Mouse (Mus musculus): ENCODE measurements around the gene Sgk1.

The Sgk1 gene

GRCm38 (mm10) chr10:21974801-21975200 is 92.8 kb downstream of the Sgk1 start:
- ATAC-seq (ENCODE audit: low TSS enrichment), result no peak

GRCm38 (mm10) chr10:21975384-21975783 is 93.4 kb downstream of the Sgk1 start:
- ATAC-seq (ENCODE audit: low TSS enrichment), result no peak

GRCm38 (mm10) chr10:21976253-21976652 is 94.3 kb downstream of the Sgk1 start:
- peak; percentile 57 for ATAC-seq (ENCODE audit: low TSS enrichment)

- ATAC-seq (ENCODE audit: low TSS enrichment), result no peak
These were observed 96.4 kb downstream of the Sgk1 start for GRCm38 (mm10) chr10:21978421-21978820.

DNA sequence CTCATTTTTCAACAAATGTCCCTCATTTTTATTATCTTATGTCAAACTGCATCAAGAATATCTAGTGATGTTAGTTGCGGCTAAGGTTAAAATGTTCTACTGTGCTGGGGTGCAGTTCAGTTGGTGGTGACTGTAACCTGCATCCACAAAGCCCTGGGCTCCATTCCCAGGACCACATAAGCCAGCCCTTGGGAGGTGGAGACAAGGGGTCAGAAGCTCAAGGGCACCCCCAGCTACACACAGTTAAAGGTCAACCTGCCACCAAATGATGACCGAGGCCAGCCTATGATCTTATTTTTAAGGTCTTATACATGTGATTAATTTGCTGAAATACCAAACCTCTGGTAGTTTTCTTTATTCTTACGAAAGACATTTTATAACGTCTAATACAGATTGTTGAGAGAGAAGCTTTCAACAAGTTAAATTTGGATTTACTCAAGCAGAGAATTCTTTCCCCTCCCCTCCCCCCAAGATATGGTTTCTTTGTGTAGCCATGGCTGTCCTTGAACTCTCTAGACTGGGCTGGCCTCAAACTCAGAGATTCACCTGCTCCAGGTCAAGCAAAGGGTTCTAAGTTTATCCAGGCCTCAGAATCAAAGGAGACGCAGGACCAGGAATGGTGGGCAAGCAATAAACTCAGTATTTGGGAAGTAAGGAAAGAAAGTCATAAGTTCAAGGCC is 97.4 kb downstream of the Sgk1 start:
- ATAC-seq (ENCODE audit: low TSS enrichment), result no peak

DNA sequence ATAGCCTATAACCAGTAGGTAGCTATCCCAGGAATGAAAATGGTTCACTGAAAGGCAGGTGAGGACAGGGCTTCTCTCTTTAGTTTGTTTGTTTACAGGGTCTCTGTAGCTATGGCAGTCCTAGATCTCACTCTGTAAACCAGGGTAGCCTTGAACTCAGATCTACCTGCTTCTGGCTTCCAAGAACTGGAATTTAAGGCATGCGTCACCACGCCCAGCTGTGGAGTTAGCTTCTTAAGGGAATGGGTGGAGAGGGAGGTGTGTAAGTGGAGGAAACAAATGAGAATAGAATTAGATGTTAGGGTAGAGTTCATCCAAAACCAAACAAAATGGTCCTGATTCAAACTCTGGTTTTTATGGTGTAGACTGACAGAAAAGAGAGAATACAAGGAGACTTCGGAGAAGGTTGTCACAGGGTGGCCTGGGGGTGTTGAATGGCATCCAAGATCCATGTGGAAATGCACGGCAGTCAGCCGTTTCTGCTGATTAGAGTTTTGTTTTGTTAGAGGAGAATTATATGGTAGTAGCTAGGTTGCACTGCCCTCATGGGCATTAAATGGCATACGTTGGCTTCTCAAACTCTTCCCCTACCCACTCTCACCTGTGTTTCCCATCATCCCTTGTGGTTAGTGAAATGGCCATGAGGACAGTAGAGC is 98.9 kb downstream of the Sgk1 start:
- ATAC-seq (ENCODE audit: low TSS enrichment), result no peak

DNA sequence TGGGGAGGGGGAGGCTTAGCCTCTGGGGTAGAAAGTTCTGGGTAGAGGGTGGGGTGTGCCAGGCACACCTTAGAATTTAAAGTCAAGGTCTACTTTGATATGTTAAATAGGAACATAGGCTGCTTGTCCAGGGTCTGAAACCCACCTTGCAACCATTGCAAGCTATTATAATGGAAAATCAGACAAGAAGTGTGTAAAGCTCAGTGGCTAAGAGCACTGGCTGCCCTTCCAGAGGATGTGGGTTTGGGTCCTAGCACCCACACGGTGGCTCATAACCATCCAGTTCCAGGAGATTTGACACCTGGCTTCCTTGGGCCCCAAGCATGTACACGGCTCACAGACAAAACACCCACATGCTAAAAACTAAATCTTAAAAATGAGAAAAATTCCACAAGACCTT is 100.3 kb downstream of the Sgk1 start:
- no peak for ATAC-seq (ENCODE audit: low TSS enrichment)

- no peak for ATAC-seq (ENCODE audit: low TSS enrichment)
These were observed 106.5 kb downstream of the Sgk1 start for GRCm38 (mm10) chr10:21988489-21988888.

- peak; percentile 38 for ATAC-seq (ENCODE audit: low TSS enrichment)
These were observed 109.4 kb downstream of the Sgk1 start for GRCm38 (mm10) chr10:21991351-21991840.

DNA sequence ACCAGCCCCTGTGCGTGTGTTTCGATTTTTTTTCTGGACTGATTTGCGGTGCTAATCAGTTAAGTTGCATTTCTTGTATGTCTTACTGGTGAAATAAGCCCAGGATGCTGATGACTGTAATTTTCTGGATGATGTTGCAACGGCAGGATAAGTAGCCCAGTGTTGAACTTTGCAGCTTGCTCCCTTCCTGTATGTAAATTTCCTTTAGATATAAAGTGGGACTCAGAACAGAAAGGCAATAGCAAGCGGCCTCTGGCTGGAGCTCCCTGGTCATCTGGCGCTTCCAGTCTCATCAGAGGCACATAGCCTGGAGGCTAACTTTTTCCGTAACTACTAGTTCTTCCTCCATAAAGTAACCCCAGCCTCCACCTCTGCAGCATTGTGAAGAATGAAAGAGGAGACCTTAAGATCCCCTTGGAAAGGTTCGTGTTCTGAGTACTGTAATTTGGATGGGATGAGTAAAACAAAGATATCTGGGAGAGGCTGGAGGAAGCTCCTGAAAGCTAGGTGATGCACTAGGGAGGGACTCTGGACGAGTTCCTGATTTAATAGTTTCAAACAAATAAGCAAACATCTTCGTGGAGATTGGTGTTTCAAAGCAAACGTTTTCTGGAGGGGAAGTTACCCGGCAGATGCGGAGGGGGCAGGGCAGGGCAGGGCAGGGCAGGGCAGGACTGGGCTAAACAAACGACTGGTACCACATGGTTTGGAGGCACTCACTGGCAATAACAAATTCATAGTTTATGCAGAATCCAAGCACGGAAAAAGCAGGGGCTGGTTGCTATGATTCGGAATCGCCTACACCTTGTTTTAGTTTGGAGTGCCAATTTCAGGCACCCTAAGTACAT is 110.2 kb downstream of the Sgk1 start:
- peak; percentile 16 for ATAC-seq (ENCODE audit: low TSS enrichment)

DNA sequence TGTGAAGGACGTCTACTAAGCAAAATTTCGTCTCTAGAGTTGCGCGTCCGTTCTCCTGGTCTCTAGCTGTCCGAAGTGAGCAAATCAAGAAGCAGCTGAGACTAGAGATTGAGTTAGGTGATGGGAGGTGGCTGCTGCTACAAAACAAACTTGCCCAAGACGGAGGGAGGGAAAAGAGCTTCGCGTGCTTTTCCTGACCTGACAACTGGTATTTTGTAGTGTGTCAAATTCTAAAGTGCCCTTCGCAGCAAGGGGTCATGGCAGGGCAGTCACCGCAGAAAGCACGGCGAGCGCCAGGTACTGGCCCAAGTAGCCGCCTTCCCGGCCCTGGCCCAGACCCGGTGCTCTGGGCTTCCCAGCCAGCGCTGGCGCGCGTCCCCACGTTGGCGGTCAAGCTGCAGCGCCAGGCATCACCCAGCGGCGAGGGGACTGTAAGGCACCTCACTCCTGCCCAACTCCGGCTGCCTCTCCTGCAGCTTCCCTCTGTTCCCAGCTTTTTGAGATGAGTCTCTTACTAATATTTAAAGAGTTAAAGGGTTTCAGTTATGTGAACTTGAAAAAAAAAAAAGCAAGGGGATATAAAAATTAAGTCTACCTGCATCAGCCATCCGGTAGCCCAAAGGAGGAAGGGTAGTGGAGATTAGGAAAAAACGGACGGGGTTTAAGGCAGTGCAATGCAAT is 111.0 kb downstream of the Sgk1 start:
- peak; percentile 47 for ATAC-seq (ENCODE audit: low TSS enrichment)

DNA sequence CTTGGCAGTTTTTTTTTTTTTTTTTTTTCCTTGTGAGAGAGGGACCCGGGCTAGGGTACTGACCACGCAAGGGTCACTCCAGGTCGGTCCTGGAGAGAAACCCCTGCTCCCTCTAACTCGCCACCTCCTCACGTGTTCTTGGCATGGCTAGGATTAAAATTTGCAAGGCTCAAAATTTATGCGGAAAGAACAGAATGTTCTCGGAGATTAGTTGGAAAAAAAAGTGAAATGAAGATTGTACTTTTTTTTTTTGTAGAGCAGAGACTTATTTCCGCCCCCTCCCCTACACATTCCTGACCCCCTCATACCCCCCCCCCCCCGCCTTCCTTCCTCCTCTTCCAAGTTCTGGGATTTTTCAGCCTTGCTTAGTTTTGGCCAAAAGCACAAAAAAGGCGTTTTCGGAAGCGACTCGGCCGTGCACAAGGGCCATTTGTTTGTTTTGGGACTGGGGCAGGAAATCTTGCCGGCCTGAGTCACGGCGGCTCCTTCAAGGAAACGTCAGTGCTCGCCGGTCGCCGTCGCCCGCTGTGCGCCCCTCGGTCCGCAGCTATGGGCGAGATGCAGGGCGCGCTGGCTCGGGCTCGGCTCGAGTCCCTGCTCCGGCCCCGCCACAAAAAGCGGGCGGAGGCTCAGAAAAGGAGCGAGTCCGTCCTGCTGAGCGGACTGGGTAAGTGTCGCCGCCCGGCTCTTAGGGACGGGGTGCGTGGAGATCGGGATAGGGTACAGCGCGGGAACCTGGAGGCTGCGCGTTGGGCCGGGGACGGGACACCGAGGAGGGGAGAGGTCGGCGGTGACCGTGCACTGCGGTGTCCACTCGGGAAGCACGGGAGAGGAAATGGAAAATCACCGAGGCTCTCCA is 111.8 kb downstream of the Sgk1 start:
- peak; percentile 22 for ATAC-seq (ENCODE audit: low TSS enrichment)

GRCm38 (mm10) chr10:21994431-21994914 is 112.5 kb downstream of the Sgk1 start:
- ATAC-seq (ENCODE audit: low TSS enrichment), result peak; percentile 64

DNA sequence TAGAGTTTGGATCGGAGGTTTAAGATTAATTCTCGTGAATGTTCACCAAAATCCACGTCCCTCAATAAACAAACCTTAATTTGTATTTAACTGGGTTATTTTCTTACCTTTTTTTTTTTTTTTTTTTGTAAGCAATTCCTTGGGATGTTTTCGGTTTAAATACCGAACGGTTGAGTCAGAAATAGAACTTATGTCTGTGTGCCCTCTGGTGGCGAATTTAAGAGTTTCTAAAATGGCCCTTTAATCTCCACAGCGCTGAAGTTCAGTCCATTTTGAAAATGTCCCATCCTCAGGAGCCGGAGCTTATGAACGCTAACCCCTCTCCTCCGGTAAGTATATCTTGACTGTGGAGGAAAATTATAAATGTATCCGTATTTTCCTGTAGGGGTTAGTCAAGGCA is 113.2 kb downstream of the Sgk1 start:
- no peak for ATAC-seq (ENCODE audit: low TSS enrichment)

DNA sequence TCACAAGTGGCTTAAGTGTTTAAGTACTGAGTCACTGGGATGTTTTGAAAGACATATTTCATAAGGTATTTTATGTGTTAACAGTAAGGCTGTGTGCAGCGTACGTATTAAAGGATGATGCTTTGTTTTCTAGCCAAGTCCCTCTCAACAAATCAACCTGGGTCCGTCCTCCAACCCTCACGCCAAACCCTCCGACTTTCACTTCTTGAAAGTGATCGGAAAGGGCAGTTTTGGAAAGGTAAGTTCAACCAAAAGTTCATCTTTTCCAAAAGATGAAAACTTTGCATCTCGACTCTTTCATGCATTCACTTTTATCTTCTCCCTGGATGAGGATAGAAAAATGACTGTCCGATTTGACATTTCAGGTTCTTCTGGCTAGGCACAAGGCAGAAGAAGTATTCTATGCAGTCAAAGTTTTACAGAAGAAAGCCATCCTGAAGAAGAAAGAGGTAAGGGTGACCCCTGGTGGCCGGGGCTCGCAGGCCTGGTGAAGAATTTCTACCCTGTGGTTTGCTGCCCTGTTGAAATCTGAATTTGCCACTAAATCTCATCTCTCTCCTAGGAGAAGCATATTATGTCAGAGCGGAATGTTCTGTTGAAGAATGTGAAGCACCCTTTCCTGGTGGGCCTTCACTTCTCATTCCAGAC is 113.8 kb downstream of the Sgk1 start:
- no peak for ATAC-seq (ENCODE audit: low TSS enrichment)

DNA sequence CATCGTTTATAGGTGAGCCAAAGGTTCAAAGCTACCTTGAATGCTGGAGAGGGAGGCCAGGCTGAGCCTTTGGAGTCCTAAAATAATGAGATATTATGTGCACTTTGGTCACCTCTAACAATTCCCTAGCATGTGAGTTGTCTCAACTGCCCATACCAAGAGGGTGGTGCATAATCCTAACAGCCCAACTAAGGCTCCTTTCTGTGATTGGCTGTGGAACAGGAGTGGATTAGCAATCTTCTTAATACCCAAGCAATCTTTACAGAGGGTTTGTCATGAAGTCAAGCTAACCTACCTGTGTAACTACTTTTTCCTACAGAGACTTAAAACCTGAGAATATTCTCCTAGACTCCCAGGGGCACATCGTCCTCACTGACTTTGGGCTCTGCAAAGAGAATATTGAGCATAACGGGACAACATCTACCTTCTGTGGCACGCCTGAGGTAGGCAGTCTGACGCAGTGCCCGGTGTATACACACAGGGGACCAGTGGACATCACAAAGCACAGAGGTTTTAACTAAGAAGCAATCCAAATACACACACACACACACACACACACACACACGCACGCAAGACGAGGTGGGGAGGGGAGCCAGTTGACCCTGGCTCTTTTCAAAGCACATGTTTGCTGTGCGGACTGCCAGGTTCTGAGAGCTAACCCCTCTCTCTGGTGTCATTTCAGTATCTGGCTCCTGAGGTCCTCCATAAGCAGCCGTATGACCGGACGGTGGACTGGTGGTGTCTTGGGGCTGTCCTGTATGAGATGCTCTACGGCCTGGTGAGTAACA is 114.9 kb downstream of the Sgk1 start:
- ATAC-seq (ENCODE audit: low TSS enrichment), result no peak

DNA sequence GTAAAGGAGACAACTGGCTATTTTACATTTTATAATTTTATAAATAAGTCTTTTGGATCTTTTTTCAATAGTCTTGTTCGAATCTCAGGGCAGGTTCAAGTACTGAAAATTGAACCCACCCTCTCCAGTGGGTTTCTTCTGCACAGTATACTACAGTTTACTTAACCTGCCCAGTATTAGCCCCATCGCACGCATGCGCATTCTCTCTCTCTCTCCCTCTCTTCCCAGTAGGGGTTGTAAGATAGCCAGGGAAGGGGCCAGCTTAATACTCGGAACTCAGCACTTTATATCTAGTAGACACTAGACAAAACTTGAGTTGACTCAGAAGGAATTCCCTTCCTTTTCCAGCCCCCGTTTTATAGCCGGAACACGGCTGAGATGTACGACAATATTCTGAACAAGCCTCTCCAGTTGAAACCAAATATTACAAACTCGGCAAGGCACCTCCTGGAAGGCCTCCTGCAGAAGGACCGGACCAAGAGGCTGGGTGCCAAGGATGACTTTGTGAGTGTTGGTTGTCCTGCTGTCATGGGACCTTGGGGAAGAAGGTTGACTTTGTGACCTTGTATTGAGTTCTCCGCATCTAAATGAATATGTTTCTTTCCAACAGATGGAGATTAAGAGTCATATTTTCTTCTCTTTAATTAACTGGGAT is 115.7 kb downstream of the Sgk1 start:
- no peak for ATAC-seq (ENCODE audit: low TSS enrichment)

DNA sequence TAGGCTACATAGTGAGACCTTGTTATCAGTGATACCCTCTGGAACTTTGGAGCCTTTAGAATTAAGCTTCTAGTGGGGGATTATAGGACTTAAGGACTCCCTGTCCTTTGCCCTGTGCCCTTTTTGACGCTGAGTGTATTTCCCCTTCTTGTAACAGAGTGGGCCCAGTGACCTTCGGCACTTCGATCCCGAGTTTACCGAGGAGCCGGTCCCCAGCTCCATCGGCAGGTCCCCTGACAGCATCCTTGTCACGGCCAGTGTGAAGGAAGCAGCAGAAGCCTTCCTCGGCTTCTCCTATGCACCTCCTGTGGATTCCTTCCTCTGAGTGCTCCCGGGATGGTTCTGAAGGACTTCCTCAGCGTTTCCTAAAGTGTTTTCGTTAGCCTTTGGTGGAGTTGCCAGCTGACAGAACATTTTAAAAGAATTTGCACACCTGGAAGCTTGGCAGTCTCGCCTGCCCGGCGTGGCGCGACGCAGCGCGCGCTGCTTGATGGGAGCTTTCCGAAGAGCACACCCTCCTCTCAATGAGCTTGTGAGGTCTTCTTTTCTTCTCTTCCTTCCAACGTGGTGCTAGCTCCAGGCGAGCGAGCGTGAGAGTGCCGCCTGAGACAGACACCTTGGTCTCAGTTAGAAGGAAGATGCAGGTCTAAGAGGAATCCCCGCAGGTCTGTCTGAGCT is 116.7 kb downstream of the Sgk1 start:
- ATAC-seq (ENCODE audit: low TSS enrichment), result 0 out of 2 replicates have a peak, but pooled peaks have one; percentile 5
